Mouse (Mus musculus): ENCODE data around the gene Ccnl1.

Ccnl1 gene

DNA sequence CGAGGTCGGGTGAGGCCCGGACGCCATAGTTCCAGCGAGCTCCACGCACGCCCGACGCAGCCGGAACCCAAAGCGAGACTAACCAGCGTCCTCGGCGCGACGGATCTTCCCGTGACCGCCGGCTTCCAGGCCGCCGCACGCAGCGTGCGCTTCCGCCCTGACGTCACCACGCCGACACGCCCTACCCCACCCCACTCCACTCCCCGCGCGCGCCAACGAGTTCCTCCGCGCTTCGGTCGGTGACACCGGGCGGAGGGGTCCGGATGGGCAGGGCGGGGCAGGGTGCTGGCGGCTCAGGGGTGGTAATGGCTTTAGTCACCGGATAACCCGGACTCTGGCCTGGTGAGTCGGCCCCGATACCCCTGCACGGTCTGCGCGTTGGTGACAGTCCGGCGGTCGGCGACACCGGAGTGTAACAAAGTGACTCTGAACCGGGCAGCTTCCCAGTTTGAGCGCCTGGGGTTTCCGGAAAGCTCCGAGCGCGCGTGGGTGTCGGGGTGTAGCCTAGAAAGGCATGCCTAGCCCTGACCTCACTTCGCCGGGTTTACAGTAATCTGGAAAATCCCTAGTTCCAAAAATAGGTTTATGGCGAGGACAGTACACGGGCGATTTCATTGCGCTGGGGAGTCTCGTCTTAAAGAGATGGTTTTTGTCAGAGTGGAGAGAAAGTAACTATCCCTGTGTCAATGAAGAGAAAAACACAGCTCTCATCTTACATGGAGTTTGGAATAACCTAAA, at the start of gene Ccnl1:
TSS of gene Ccnl1 (minus strand) at position 148 of the 738 bp plus-strand sequence.
- peak; percentile 98 for DNase-seq (ENCODE audit: inconsistent ontology term)

DNA sequence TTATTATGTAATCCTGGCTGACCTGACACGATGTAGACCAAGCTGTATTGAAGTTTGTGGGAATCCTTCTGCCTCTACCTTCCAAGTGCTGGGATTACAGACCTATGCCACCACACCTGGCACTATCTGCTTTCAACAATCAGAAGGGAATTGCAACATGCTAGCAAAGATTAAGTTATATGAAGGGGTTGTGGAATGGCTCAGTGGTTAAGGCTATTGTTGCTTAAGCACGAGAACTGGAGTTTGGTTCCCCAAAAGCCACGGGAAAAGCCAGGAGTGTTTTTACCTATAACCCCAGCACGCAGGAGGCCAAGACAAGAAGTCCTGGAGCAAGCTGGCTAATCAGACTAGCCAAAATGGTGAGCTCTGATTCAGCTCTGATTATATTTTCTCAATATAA, 46.9 kb upstream of the Ccnl1 start:
- no peak for DNase-seq (ENCODE audit: inconsistent ontology term)

DNA sequence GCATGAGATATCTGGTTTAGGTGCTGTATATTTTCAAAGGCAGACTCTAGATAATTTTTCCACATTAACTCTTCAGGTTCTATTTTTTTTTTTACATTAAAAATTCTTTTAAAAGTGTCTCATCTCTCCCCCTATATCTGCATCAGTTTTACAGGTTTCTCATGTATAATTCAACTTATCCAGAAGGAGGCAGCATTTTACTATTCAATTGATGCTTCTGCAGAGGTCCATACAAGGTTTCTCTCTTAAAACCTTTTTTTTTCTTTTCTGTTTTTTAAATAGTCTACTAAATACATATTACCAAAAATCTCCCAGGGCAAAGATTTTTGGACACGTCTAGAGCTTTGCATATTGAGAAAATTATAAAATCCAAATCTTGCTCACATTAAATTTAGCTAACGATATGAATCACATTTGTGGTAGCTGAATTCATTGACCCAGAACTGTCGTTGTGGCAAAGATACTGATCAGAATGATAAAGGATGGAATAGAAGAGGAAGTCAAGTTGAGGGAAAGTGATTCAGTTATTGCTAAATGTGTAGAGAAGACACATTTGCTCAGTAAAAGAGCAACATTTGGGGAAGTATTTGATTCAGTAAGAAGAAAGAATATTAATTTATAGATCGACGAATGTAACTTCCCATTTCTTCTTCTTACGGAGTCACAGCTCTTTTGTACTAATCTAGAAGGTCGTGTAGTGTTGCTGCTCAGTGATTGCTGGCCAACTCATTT, 46.3 kb upstream of the Ccnl1 start:
- peak; percentile 36 for DNase-seq (ENCODE audit: inconsistent ontology term)

DNA sequence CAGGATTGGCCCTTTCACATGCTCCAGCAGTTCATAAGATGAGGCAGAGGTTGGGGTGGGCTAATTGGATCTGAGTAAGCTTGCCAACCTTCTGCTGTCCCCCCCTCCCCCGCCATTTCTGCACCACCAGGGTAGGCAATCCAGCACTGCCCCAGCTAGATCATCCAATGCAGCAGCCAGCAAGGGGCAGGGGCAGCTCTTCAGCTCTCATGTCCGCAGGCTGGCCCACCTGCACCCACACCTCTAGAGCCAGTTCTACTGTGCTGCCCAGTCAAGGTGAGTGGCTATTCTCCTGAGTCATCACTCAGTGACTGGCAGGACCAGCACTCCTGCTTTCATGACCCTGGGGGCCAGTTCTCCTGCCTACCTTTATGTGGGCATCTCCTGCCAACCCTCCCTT, 42.4 kb upstream of the Ccnl1 start:
- DNase-seq (ENCODE audit: inconsistent ontology term), result no peak

DNA sequence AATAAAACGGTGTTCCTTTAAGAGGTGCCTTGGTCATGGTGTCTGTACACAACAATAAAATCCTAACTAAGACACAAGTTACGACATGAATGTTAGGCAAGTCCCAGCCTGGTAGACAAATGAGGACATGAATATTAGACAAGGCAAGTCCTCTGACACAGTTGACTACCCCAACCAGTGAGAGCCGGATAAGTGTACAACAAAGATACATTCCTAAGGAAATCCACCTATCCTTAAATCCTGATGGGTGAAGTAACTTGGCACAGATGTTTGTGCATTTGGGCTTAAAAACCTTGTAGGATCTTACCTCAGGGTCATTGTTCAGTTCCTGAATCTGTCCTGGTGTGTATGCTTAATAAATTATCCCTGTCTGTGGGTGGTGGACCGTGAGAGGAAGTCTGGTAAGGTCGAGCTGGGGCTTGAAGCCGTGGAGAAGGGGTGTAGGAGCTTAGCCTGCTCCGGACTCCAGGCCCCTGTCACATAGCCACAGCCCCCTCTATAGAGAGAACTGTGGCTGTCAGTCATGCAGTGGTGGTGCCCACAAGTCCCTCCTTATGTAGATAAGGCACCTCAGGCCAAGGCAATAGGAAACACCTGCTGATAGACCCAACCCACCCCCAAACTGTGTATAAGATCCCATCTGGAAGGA, 39.4 kb upstream of the Ccnl1 start:
- DNase-seq (ENCODE audit: inconsistent ontology term), result no peak

DNA sequence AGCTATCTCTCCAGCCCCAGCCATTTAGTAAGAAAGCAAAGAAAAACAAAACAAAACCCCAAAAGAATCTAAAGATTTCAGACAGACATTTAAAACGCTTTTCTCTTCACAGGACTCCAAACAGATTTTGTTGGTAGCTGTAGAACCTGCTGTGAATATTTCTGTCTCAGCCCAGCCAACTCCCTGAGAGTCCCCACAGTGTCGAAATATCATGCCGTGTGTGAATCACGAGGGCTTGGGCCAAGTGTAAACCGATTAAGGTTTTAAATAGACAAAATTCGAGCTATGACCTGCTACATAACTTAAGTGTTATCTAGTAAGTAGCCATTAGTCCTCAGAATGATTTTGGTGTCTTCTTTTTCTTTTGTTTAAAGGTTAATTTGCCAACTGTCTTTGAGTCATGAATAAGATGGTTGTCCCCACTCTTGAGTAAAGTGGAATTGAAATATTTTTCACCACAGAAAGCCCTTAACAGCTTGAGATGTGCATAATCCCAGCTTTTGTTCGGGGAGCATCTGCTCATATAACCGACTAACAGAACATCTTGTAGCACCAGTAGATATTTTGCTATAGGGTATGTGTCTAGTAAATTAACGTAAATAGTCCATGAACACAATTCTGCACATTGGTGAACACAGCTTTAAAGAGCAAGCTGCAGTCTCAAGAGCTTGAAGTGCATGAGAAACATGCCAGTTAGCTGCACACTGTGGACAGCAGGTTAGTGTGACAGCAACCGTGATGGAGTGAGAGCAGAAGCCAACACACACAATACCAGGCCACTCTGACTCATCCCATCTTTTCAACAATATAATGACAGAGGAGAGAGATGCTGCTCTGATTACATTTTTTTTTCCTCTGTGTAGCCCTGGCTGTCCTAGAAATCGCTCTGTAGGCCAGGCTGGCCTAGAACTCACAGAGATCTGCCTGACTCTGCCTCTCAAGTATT, 34.6 kb upstream of the Ccnl1 start:
- DNase-seq (ENCODE audit: inconsistent ontology term), result peak; percentile 37

DNA sequence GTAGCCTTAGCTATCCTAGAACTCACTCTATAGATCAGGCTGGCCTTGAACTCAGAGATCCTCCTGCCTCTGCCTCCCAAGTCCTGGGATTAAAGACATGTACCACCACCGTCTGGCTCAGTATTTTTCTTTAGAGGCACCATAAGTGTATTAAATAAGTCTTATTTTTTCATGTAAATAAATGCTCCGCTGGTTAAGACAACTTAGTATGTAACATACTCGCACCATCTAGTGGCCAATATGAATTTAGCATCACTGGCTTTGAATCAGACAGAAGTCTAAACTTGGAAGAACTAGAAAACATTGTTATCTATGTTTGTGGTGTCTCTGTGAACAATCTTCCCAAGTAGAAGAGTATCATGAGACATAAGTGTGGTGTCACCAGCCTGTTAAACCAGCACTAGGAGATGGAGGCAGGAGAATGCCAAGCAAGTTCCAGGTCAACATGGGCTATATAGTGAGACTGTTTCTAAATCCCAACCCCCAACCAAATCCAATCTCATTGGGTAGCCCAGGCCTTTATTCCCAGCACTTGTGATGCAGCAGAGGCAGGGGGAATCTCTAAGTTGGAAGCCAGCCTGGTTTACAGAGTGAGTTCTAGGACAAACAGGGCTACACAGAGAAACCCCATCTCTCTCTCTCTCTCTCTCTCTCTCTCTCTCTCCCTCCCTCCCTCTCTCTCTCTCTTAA, 33.1 kb upstream of the Ccnl1 start:
- DNase-seq (ENCODE audit: inconsistent ontology term), result peak; percentile 23

DNA sequence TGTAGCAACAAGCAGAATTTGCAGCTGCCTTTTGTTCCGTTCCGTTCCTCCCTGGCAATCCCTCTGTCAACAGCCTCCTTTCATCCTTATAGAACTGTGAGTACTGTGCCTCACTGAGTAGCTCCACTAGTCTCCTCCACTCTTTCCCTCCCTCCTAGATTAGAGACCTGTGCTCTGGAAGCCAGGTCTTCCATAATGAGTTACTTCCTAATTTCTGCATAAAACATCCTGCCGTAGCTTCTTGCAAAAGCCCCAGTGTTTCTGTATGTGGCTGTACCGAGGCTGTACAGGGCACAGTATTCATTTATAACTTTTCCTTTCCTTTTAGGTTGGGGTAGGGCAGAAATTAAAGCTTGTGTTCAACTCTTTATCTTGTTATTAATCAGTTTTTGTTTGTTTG, 32.5 kb upstream of the Ccnl1 start:
- DNase-seq (ENCODE audit: inconsistent ontology term), result no peak

DNA sequence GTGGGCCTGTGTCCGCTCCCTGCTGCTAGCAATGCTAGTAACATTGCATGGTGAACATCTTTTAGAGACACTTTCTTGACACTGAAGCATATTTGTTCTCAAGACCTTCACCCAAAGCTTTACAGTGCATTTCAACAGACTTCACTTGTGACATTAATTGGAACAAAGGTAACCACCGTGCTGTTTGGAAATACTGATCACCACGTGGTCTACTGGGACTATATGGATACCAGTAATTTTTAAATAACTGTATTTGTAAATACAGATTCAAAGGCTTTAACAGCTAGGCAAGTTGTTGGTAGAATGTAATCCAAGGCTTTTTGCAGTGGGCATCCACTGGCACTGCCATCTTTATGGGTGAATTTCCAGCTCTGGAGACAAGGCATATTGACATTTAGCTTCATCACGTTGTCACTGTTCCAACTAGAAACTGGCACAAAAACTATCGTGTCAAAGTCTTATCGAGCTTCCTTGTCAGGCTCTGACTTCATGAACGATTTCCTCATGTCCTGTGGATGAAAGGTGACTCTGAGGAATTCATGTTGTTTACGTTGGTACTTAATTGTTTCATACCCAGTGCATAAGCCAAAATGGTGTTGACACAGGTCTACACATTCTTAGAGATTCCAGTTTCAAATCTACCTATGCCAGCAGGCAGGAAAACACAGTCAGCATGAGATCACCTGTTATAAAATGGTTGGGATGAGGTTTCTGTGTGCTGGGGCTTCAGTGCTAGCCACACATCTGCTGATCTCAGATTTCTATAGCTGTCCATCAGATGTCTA, 30.9 kb upstream of the Ccnl1 start:
- DNase-seq (ENCODE audit: inconsistent ontology term), result no peak

DNA sequence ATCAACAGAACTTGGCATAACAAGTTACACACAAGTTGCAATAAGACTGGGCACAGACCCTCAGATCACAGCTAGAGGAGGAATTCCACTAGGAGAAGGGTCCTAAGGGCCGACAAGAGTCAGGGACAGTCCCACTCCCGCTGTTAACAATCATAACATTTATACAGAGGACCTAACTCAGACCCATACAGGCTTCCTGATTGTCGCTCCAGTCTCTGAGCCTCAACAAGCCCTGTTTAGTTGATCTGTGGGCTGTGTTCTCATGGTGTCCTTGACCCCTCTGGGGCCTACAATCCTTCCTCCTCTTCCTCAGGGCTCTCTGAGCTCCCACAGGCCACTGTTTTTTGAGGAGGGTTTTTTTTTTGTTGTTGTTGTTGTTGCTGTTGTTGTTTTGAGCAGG, 18.2 kb upstream of the Ccnl1 start:
- no peak for DNase-seq (ENCODE audit: inconsistent ontology term)

DNA sequence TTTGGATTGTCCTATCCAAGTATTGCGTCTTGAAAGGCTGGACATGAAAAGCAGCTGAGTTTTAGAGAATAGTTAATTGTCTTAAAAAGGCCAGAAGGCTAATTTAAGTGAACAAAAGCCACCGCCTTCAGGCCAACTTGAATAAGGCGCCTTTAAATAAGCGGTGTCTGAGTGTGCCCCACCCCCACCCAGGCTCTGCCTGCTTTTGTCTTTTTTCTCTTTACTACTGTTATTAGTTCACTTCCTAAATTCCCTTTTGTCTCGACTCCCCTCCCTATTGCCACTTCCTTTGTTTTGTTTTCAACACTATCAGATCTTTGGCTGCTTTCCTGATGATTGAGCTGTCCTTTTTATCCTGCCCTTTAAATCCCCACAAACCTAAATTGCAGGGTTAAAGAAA, 17.3 kb upstream of the Ccnl1 start:
- DNase-seq (ENCODE audit: inconsistent ontology term), result peak; percentile 66

DNA sequence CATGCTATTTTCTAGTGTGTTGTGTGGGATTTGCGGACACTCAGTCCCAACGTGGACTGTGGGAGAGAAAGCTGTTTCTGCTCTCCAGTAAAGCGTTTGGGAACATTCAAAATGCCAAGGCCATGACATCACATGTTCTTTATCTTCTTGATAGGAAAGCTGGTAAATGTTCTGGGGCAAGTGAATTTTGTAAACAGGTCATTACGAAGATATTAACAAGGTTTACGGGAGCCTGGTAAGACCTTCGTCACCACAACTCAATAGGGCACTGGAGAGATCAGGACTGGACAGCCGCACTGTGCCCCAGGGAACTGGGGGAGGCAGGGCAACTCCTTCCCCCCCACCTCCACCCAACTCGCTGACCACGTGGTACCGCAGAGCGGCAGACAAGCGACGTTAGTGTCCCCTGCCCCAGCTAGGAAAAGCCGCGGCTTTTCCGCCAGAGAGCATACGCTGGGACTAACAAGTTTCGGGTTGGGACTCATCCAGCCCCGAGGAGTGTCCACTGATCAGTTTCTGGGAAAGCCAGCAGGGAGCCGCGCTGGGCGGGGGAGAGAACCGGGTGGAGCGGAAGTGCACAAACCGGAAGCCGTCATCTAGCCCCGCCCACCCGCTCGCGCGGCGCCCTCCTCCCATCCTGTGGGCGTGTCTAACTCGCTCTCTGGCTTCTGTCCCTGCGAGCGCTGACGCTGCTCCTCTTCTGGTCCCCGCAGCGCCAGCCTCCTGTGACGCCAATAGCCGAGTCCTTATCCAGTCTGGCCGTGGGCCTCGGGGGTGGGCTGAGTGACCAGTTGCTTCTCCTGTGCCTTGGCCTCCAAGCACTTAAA, 16.4 kb upstream of the Ccnl1 start:
- peak; percentile 100 for DNase-seq (ENCODE audit: inconsistent ontology term)

DNA sequence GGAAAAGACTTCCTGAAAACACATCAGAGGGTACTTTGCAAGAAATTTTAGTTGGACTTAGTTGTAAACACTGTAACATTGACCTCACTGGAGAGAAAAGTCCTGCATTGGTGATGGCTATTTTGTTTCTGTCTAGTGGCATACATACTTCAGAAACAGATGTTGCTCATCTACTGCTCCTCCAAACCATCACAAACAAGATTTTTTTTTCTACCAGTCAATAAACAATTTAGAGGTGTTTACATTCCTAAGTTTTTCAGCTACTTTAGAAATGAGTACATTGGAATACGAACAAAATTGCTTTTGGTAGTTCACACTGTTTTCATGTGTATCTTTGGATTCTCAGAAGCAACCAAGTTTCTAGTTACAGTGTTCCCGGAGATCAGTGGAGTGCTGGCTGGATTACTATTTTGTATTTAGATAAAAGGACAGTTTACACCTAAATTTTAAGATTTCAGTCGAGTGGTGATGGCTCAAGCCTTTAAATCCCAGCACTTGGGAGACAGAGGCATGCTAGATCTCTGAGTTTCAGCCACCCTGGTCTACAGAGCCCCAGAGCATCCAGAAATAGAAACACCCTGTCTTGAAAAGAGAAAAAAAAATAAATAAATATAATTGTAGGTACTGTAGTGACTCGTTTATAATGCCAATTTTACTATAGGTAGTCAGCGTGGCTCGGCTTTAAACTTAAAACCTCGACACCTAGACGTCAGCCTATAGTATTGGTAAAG, 15.6 kb upstream of the Ccnl1 start:
- no peak for DNase-seq (ENCODE audit: inconsistent ontology term)

DNA sequence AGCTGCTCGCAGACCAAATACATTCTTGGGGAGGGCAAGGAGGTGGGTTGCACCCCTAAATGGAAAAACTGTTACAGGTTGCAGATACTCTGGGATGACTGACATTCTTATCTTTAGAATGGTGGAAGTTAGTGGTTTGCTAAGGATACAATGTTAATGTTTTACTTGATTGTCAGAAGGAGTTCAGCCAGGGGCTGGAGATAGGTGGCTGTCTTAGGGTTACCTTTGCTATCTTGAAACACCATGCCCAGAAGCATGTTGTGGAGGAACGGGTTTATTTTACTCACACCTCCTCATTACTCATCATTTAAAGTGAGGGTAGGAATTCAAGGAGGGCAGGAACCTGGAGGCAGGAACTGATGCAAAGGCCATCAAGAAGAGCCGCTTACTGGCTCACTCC, 11.1 kb upstream of the Ccnl1 start:
- DNase-seq (ENCODE audit: inconsistent ontology term), result no peak

DNA sequence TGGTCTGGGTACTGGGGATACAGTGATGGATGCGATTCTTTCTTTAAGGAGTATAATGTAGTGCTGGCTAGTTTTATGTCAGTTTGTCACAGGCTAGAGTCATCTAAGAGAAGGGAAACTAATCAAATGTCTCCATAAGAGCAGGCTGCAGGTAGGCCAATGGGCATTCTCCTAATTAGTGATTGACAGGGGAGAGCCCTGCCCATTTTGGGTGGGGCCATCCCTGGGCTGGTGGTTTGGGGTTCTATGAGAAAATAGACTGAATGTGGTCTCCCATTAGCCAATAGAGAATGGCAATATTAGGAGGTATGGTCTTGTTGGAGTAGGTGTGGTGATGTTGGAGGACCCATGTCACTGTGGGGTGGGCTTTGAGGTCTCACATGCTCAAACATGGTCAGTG, 8.3 kb upstream of the Ccnl1 start:
- DNase-seq (ENCODE audit: inconsistent ontology term), result no peak

DNA sequence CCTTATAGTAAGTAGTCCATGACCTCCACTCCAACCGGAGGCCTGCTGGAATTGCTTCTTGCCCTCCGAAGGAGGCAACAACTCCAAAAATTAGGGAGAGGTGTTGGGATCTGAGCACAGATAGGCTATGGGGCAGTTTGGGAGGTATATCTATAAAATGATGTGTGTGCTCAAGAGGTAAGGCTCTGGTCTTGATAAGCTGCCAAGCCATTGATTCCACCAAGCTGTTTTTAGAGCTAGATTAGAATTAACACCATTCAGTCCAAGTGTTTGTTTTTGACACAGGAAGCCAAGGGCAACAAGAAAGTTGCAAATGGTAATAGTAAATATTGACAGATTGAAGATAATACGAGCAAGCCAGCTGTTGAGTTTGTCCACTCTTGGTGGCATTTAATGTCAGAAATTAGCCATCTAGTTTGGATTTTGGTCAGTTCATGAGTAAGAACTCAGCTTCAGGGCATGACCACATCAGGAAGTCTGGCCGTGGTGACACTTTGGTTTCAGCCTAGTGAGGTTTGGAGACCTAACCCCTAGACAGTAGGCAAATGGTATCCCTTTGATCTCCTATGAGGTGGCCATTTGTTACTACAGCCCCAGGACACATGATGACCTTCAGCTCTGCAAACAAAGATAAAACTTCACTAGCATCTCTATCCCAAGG, 4.4 kb upstream of the Ccnl1 start:
- DNase-seq (ENCODE audit: inconsistent ontology term), result no peak

DNA sequence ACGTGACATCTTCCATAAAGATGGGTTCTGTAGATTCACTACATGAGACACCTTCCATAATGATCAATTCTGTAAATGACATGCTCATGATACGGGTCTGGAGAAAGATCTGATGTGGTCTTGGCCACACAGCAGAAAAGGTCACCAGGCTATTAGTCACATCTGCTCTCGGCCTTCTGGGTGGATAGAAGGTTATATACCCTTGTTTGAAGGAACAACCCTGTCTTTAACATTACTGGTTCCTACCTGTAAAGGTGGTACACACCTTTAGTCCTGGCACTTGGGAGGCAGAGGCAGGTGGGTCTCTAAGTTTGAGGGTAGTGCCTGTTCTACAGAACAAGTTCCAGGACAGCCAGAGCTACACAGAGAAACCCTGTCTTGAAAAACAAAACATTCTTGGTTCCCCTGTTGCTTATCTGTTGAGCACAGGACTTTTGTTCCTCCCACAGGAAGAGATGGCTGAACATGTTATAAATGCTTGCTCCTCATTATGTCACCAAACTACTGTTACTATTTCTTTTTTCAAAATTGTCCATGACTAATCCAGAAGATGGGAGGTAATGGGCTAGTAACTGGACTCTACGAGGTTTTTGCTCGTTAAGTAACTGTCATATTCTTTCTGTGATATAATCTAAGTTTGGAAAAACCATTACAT, 2.4 kb upstream of the Ccnl1 start:
- no peak for DNase-seq (ENCODE audit: inconsistent ontology term)

All from Muller cell, postnatal 12 days (primary cell).